Mouse (Mus musculus): ENCODE measurements around the gene Wdfy1.

The Wdfy1 gene

GRCm38 (mm10) chr1:79711147-79712126 lies 64.5 kb downstream of the Wdfy1 start:
- in situ Hi-C loops (cut with MseI, MboI) = no loop called here

GRCm38 (mm10) chr1:79710678-79711077 lies 65.3 kb downstream of the Wdfy1 start:
- in situ Hi-C loops (cut with MseI, MboI) = no loop called here

- in situ Hi-C loops (cut with MseI, MboI) = no loop called here
Observed at GRCm38 (mm10) chr1:79710216-79710615, 65.7 kb downstream of the Wdfy1 start.

GRCm38 (mm10) chr1:79707383-79707782 lies 68.6 kb downstream of the Wdfy1 start:
- in situ Hi-C loops (cut with MseI, MboI) = no loop called here

- in situ Hi-C loops (cut with MseI, MboI) = no loop called here
Observed at GRCm38 (mm10) chr1:79706707-79707106, 69.2 kb downstream of the Wdfy1 start.

- in situ Hi-C loops (cut with MseI, MboI) = no loop called here
Observed at GRCm38 (mm10) chr1:79704672-79705071, 71.3 kb downstream of the Wdfy1 start.

- in situ Hi-C loops (cut with MseI, MboI) = no loop called here
Observed at GRCm38 (mm10) chr1:79703520-79703919, 72.4 kb downstream of the Wdfy1 start.

GRCm38 (mm10) chr1:79698506-79698905 lies 77.4 kb downstream of the Wdfy1 start:
- in situ Hi-C loops (cut with MseI, MboI) = loop anchor here in 1 of 2 experiments (25.0 kb wide), 1 partner anchor 961 kb away; no protein-coding TSS in a partner anchor

GRCm38 (mm10) chr1:79697382-79697781 lies 78.6 kb downstream of the Wdfy1 start:
- in situ Hi-C loops (cut with MseI, MboI) = loop anchor here in 1 of 2 experiments (25.0 kb wide), 1 partner anchor 960 kb away; no protein-coding TSS in a partner anchor

- in situ Hi-C loops (cut with MseI, MboI) = loop anchor here in 1 of 2 experiments (25.0 kb wide), 1 partner anchor 960 kb away; no protein-coding TSS in a partner anchor
Observed at GRCm38 (mm10) chr1:79696933-79697332, 79.0 kb downstream of the Wdfy1 start.

- in situ Hi-C loops (cut with MseI, MboI) = loop anchor here in 1 of 2 experiments (25.0 kb wide), 1 partner anchor 955 kb away; no protein-coding TSS in a partner anchor
Observed at GRCm38 (mm10) chr1:79692482-79692881, 83.5 kb downstream of the Wdfy1 start.

- in situ Hi-C loops (cut with MseI, MboI) = loop anchor here in 1 of 2 experiments (25.0 kb wide), 1 partner anchor 950 kb away; no protein-coding TSS in a partner anchor
Observed at GRCm38 (mm10) chr1:79687254-79687653, 88.7 kb downstream of the Wdfy1 start.

- in situ Hi-C loops (cut with MseI, MboI) = loop anchor here (5.0 to 25.0 kb wide), 2 partner anchors 57 to 947 kb away; no protein-coding TSS in a partner anchor
Observed at GRCm38 (mm10) chr1:79684027-79684426, 91.9 kb downstream of the Wdfy1 start.

- in situ Hi-C loops (cut with MseI, MboI) = loop anchor here (5.0 to 25.0 kb wide), 2 partner anchors 56 to 946 kb away; no protein-coding TSS in a partner anchor
Observed at GRCm38 (mm10) chr1:79682936-79683335, 93.0 kb downstream of the Wdfy1 start.

- in situ Hi-C loops (cut with MseI, MboI) = loop anchor here (5.0 to 25.0 kb wide), 2 partner anchors 53 to 943 kb away; no protein-coding TSS in a partner anchor
Observed at GRCm38 (mm10) chr1:79680777-79681176, 95.2 kb downstream of the Wdfy1 start.

- in situ Hi-C loops (cut with MseI, MboI) = loop anchor here in 1 of 2 experiments (25.0 kb wide), 1 partner anchor 941 kb away; no protein-coding TSS in a partner anchor
Observed at GRCm38 (mm10) chr1:79678117-79678684, 97.7 kb downstream of the Wdfy1 start.

GRCm38 (mm10) chr1:79675716-79676115 lies 100.2 kb downstream of the Wdfy1 start:
- in situ Hi-C loops (cut with MseI, MboI) = loop anchor here in 1 of 2 experiments (25.0 kb wide), 1 partner anchor 938 kb away; no protein-coding TSS in a partner anchor

- in situ Hi-C loops (cut with MseI, MboI) = no loop called here
Observed at GRCm38 (mm10) chr1:79671543-79672337, 104.2 kb downstream of the Wdfy1 start, which contains the start of gene Ap1s3. Gene Ap1s3, minus strand, starts transcription at chr1:79671972.

- in situ Hi-C loops (cut with MseI, MboI) = no loop called here
Observed at GRCm38 (mm10) chr1:79671196-79671542, 104.8 kb downstream of the Wdfy1 start.

- in situ Hi-C loops (cut with MseI, MboI) = no loop called here
Observed at GRCm38 (mm10) chr1:79669419-79669974, 106.4 kb downstream of the Wdfy1 start.

GRCm38 (mm10) chr1:79664911-79665310 lies 111.0 kb downstream of the Wdfy1 start:
- in situ Hi-C loops (cut with MseI, MboI) = no loop called here

Measured in mouse trophoblast stem cell (cell line).